Mouse (Mus musculus) CD4-positive helper T cell, adult 2 months (primary cell): ENCODE data around the gene Ect2l.

ENCODE experiments used
- DNase-seq: peaks from one replicate; pipeline ENCODE4 v3.0.0-alpha.2; 2012; ENCODE audit warnings: low read depth, missing footprints, low spot score

Ect2l gene

GRCm38 (mm10) chr10:18191706-18192105, 19.0 kb downstream of the Ect2l start:
- DNase-seq = peak; percentile 14

- DNase-seq = no peak
These were observed 21.2 kb downstream of the Ect2l start for GRCm38 (mm10) chr10:18189498-18189897.

- no peak for DNase-seq
These were observed 22.1 kb downstream of the Ect2l start for GRCm38 (mm10) chr10:18188564-18188963.

- DNase-seq = no peak
These were observed 28.4 kb downstream of the Ect2l start for GRCm38 (mm10) chr10:18182246-18182645.

- DNase-seq = no peak
These were observed 33.4 kb downstream of the Ect2l start for GRCm38 (mm10) chr10:18177304-18177703.

- DNase-seq = no peak
These were observed 34.0 kb downstream of the Ect2l start for GRCm38 (mm10) chr10:18176722-18177121.

GRCm38 (mm10) chr10:18175087-18175486, 35.6 kb downstream of the Ect2l start:
- no peak for DNase-seq

- no peak for DNase-seq
These were observed 48.2 kb downstream of the Ect2l start for GRCm38 (mm10) chr10:18162435-18162971.

- DNase-seq = no peak
These were observed 63.5 kb downstream of the Ect2l start for GRCm38 (mm10) chr10:18147224-18147623.

- DNase-seq = peak; percentile 84
These were observed 68.5 kb downstream of the Ect2l start for GRCm38 (mm10) chr10:18142231-18142630.

- no peak for DNase-seq
These were observed 69.3 kb downstream of the Ect2l start for GRCm38 (mm10) chr10:18141389-18141788.

GRCm38 (mm10) chr10:18139615-18140014, 71.1 kb downstream of the Ect2l start:
- no peak for DNase-seq

- DNase-seq = peak; percentile 43
These were observed 71.7 kb downstream of the Ect2l start for GRCm38 (mm10) chr10:18138853-18139503.

- DNase-seq = no peak
These were observed 78.7 kb downstream of the Ect2l start for GRCm38 (mm10) chr10:18131666-18132650.

GRCm38 (mm10) chr10:18130276-18130675, 80.4 kb downstream of the Ect2l start:
- DNase-seq = no peak

GRCm38 (mm10) chr10:18118336-18118735, 92.4 kb downstream of the Ect2l start:
- no peak for DNase-seq

GRCm38 (mm10) chr10:18113473-18114093, 97.1 kb downstream of the Ect2l start:
- DNase-seq = no peak

GRCm38 (mm10) chr10:18110940-18111339, 99.8 kb downstream of the Ect2l start:
- no peak for DNase-seq

- peak; percentile 24 for DNase-seq
These were observed 103.2 kb downstream of the Ect2l start for GRCm38 (mm10) chr10:18107471-18107870.

GRCm38 (mm10) chr10:18102166-18102565, 108.5 kb downstream of the Ect2l start:
- DNase-seq = no peak

GRCm38 (mm10) chr10:18090691-18091090, 120.0 kb downstream of the Ect2l start:
- no peak for DNase-seq

- no peak for DNase-seq
These were observed 127.9 kb downstream of the Ect2l start for GRCm38 (mm10) chr10:18082772-18083171.
